Mouse (Mus musculus) olfactory bulb, adult 2 months (tissue): ENCODE measurements around the gene Sh3rf1. TPM values are rescaled to one million over a fixed set of nuclear protein-coding genes. Genes with fewer than 3 reads are reported as not detected.
"Not testable (repeated sequence)": the region's sequence is repeated elsewhere in the genome, so short reads cannot be mapped to it uniquely, and the experiment has no call there.

ENCODE experiments used
- H3K27ac ChIP-seq: fragments of 200-500 bp; 2 replicates; pipeline ENCODE4 v1.5.1; 2012; ENCODE audit warnings: low read depth, low read length; ENCODE audit not compliant: insufficient read depth
- H3K4me1 ChIP-seq: fragments of 200-500 bp; 2 replicates; pipeline ENCODE4 v1.6.1; 2012; ENCODE audit warnings: low read length; ENCODE audit not compliant: control insufficient read depth, insufficient read depth
- H3K4me3 ChIP-seq: fragments of 200-500 bp; 2 replicates; pipeline ENCODE4 v1.5.1; 2012; ENCODE audit warnings: mild to moderate bottlenecking, low read depth, low read length, moderate library complexity; ENCODE audit not compliant: insufficient read depth
- CTCF ChIP-seq: fragments of 200-500 bp; IDR thresholded peaks from 2 replicates; pipeline ENCODE4 v1.5.1; 2012; ENCODE audit warnings: low read depth, mild to moderate bottlenecking, low read length, moderate library complexity; ENCODE audit not compliant: insufficient read depth
- POLR2A ChIP-seq: fragments of 200-500 bp; IDR thresholded peaks from 2 replicates; pipeline ENCODE4 v1.6.1; 2012; ENCODE audit warnings: mild to moderate bottlenecking, low read depth, low read length, moderate library complexity; ENCODE audit not compliant: insufficient read depth
- WGBS: fragments of 180-500 bp; shearing (Covaris S2); methylation state at CpG from one replicate; pipeline ENCODE4 v1.1.7; 2018; 5-methylcytosine and 5-hydroxymethylcytosine counted together
- polyA plus RNA-seq: library from polyadenylated mRNA; stranded (reverse); fragments of >200 nt; gene quantifications from 2 replicates; pipeline ENCODE4 v1.2.4, GENCODE M21; 2012; ENCODE audit warnings: low replicate concordance; ENCODE audit not compliant: missing spikeins, insufficient read depth, insufficient read length

Gene Sh3rf1
- polyA plus RNA-seq, 1 experiment = 73.8 TPM

- no peak overlapping the region for H3K27ac ChIP-seq
- WGBS = 55% methylated on average over 4 of the region's 4 CpGs
- no peaks in the 10 kb centered on the region for H3K4me1 ChIP-seq
- TF ChIP-seq POLR2A = no peak
- no peak for TF ChIP-seq CTCF
- no peak overlapping the region for H3K4me3 ChIP-seq
Observed at GRCm38 (mm10) chr8:61409081-61409480, 185.4 kb downstream of the Sh3rf1 start.

- not testable (repeated sequence) for H3K4me3 ChIP-seq, H3K4me1 ChIP-seq, H3K27ac ChIP-seq
- WGBS = 88% methylated on average over 5 of the region's 5 CpGs
Observed at GRCm38 (mm10) chr8:61409712-61410111, 186.0 kb downstream of the Sh3rf1 start.

DNA sequence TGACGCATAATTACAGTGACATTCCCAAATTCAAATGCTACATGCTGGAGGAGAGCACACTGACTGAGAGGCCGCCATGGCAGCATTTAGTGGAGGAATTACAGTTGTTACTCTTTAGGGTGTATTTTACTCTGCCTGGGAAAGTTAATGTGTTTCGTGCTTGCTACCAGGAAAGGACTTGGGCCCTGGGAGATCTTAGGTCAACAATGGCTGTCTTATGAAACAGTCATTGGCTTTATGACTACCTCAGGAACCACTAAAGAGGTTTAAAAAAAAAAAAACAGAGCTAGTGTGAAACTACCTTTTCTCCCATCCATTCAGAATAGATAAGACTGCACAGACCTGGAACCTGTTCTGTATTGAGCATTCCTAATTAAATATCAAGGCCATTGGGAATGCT, 195.8 kb downstream of the Sh3rf1 start:
- TF ChIP-seq CTCF = no peak
- no peak for TF ChIP-seq POLR2A
- no peak overlapping the region for H3K4me3 ChIP-seq
- no peaks in the 10 kb centered on the region for H3K4me1 ChIP-seq
- 98% methylated on average over 3 of the region's 3 CpGs for WGBS
- no peak overlapping the region for H3K27ac ChIP-seq

GRCm38 (mm10) chr8:61420166-61420565, 196.5 kb downstream of the Sh3rf1 start:
- 45% methylated on average over 6 of the region's 6 CpGs for WGBS
- H3K4me1 ChIP-seq = no peaks in the 10 kb centered on the region
- no peak overlapping the region for H3K27ac ChIP-seq
- H3K4me3 ChIP-seq = no peak overlapping the region
- no peak for TF ChIP-seq POLR2A
- no peak for TF ChIP-seq CTCF

GRCm38 (mm10) chr8:61421606-61422005, 197.9 kb downstream of the Sh3rf1 start:
- TF ChIP-seq POLR2A = no peak
- TF ChIP-seq CTCF = no peak
- H3K27ac ChIP-seq = no peak overlapping the region

DNA sequence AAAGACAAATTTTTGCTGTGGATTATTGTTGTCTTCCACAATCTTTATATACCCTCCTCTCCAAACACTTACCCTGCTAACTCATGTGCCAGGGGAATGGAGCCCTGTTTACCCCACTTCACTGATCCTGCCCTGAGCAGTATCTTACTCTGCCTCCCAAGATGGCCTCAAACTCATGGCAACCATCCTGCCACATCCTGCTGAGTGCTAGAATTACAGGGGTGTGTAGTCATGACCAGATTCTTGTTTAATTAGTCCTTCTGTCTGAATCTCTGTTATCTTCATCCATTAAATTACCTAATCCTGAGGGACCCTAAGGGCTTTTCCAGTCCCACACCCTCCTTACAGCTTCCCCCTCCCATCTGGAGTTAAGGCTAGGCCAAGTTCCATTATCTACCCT, 201.5 kb downstream of the Sh3rf1 start:
- no peak overlapping the region for H3K4me3 ChIP-seq
- H3K4me1 ChIP-seq = no peaks in the 10 kb centered on the region
- no peak overlapping the region for H3K27ac ChIP-seq
- TF ChIP-seq CTCF (no peak), POLR2A (no peak)

More at GRCm38 (mm10) chr8:61421606-61422005, 197.9 kb downstream of the Sh3rf1 start:
- Histone ChIP-seq H3K4me3 (no peak overlapping the region), H3K4me1 (no peaks in the 10 kb centered on the region)
- 53% methylated on average over 11 of the region's 11 CpGs for WGBS

- no peak overlapping the region for H3K4me3 ChIP-seq
- H3K27ac ChIP-seq = no peak overlapping the region
- no peaks in the 10 kb centered on the region for H3K4me1 ChIP-seq
- 89% methylated on average over 5 of the region's 5 CpGs for WGBS
- TF ChIP-seq CTCF (no peak), POLR2A (no peak)
Observed at GRCm38 (mm10) chr8:61426072-61426471, 202.4 kb downstream of the Sh3rf1 start.

- Histone ChIP-seq H3K4me3 (no peak overlapping the region), H3K27ac (no peak overlapping the region), H3K4me1 (no peaks in the 10 kb centered on the region)
- TF ChIP-seq POLR2A = no peak
- no peak for TF ChIP-seq CTCF
- WGBS = 77% methylated on average over 5 of the region's 5 CpGs
Observed at GRCm38 (mm10) chr8:61426671-61427070, 203.0 kb downstream of the Sh3rf1 start.

GRCm38 (mm10) chr8:61427916-61428681, 204.4 kb downstream of the Sh3rf1 start:
- no peaks in the 10 kb centered on the region for H3K4me1 ChIP-seq
- H3K27ac ChIP-seq = no peak overlapping the region
- H3K4me3 ChIP-seq = no peak overlapping the region
- WGBS = 59% methylated on average over 8 of the region's 8 CpGs
- TF ChIP-seq POLR2A (no peak), CTCF (no peak)
